Mouse (Mus musculus) T-helper 2 cell (primary cell): ENCODE results near the gene Abr.

ENCODE experiments used
- in situ Hi-C: fragments of 300-600 bp; cut with MboI, MseI; formaldehyde crosslinking; loops from one replicate; pipeline ENCODE4 v1.15.1; 2025; ENCODE audit warnings: high pct_unique_total_duplicates

The Abr gene

DNA sequence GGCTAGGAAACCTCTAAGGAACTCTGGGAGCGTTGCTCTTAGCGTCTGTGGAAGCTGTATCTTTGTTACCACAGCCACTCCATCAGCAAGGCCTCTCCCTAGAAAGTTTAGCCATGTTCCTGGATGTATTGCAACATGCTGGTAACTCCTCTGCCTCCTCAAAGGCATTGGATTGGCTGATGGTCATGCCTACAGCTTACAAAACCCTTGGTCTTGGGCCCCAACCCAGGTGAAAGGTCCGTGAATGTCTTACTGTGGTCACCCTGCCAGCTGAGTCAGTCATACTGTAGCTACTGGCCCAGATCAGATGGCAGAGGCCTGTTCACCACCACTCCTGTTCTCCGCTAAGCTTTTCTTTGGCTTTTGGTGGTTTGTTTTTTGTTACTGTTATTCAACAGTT is 207.1 kb downstream of the Abr start:
- in situ Hi-C loops = no loop called here

DNA sequence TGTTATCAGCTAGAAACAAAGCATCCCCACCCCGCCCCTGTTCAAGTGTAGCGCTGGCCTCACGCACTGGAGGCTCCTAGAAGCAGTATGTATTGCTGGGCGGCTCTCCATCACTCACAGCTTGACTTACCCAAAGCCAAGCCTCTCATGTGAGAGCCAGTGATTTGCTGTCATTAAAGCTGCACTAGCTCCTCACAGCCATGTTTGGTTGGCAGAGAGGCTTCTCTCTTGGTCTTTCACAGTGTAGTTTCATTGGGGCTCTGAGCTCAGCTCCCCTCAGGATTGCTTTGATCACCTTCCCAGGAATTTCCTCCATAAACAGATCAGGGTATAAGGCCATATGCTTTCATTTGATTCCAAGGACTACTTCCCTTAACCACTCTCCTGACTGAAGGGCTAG is 208.9 kb downstream of the Abr start:
- in situ Hi-C loops = no loop called here

DNA sequence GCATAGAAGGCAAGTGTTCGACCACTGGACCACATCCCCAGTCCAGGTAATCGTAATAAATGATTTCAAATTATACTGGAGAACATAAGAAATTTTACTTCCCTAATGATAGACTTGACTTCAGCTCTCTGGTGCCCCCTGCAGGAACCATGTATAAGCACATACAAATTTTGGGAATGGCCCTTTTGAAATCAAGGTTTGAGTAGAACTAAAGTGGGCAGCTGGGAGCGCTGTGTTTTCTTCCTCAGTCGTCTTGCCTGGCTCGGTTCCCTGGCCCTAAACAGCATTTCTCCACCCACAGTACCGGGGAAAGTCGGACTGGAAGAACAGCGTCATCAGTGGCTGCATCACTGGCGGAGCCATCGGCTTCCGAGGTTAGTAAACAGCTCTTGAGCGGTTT is 211.3 kb downstream of the Abr start:
- in situ Hi-C loops = no loop called here

GRCm38 (mm10) chr11:76406702-76407583 is 215.2 kb downstream of the Abr start, which contains the start of gene Timm22:
Gene Timm22 (plus strand): TSS chr11:76406952.
- in situ Hi-C loops = loop anchor here (5.0 kb wide), 1 partner anchor 155 kb away; no protein-coding TSS in a partner anchor

DNA sequence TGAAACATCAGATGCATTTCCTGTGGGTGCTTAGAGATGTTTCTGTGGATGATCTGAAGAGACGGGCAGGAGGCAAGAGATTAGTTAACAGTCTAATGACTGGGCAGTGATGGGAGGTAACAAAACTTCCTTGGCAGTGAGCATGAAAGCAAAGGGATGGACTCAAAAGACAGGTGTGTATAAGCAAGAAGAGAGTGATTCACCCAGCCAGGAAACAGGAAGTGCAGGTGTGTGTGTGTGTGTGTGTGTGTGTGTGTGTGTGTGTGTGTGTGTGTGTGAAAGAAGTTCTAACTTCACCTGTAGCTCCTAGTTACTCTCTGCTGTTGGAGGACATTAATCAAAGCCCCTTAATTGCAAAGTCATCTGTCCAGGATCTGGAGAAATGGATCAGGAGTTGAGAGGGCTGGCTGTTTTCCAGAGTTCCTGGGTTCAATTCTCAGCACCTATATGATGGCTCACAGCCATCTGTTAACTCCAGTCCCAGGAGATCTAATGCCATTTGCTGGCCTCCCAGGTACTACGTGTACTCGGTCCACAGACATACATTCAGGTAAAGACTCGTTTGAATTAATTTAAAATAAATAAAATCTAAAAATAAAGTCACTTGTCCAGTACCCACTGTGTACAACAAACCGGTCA is 216.4 kb downstream of the Abr start:
- in situ Hi-C loops = loop anchor here (5.0 kb wide), 1 partner anchor 153 kb away; no protein-coding TSS in a partner anchor

GRCm38 (mm10) chr11:76405113-76405512 is 217.0 kb downstream of the Abr start:
- in situ Hi-C loops = loop anchor here (5.0 kb wide), 1 partner anchor 153 kb away; no protein-coding TSS in a partner anchor

DNA sequence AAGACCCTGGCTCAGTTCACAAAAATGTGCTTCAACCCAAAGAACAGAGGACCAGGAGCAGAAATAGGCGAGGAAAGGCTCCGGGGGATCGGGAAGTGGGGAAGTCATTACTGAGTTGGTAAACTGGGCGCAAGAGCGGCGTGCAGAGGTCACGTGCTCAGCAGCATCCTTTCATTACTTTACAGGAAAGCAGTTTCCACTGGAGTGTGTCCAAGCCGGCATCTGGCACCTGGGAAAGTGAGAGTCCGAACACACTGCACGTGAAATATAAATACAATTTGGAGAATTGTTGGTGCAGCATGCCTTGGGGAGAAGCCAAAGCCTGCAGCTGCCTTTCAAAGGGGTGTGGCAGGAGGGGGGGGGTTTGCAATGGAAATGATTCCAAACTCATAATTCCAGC is 220.7 kb downstream of the Abr start:
- in situ Hi-C loops = no loop called here

GRCm38 (mm10) chr11:76399587-76400330 is 222.4 kb downstream of the Abr start:
- in situ Hi-C loops = no loop called here

- in situ Hi-C loops = no loop called here
Observed at GRCm38 (mm10) chr11:76398798-76399586, 223.1 kb downstream of the Abr start, which contains the start of gene Nxn. Gene Nxn (minus strand): TSS chr11:76399140.

DNA sequence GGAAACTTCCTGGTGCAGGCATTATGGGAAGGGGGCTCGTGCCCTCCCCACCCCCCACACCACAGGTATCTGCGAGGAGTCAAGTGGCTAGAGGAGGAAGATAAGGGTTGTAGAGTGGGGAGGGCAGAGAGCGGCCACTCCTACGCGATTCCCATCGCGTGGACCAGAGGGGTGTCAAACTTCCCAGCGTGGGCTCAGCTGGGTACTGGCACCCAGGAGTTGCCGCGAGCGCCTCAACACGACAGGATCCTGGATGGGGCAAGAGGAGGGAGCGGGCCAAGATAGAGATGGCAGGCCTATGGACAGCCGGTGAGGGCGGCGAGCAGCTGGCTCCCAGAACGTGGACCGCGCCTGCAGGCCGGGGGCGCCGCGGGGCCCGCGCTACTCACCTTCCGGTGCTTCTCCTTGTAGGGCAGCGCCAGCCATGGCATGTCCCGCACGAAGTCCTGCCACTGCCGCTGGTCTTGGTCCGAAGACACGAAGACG is 223.8 kb downstream of the Abr start:
- in situ Hi-C loops = no loop called here

- in situ Hi-C loops = no loop called here
Observed at GRCm38 (mm10) chr11:76397650-76398311, 224.3 kb downstream of the Abr start.

GRCm38 (mm10) chr11:76392996-76393395 is 229.1 kb downstream of the Abr start:
- in situ Hi-C loops = no loop called here

DNA sequence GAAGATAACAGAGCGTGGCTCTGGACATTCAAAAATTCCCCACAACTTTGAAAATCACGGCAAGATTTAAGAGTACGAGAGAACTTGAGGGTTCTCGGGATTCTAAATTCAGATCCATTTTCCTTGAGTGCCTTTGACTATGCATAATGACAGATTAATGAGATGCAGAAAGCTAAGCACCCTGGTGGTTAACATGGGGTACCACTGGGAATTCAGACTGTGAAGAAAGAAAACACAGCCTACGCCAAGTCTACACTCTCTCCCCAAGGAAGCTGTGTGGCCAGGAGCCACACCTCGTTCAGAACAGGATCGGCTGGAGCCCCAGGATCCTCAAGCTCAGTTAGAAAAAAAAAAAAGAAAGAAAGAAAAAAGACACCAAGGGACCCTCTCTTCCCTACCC is 229.6 kb downstream of the Abr start:
- in situ Hi-C loops = no loop called here

DNA sequence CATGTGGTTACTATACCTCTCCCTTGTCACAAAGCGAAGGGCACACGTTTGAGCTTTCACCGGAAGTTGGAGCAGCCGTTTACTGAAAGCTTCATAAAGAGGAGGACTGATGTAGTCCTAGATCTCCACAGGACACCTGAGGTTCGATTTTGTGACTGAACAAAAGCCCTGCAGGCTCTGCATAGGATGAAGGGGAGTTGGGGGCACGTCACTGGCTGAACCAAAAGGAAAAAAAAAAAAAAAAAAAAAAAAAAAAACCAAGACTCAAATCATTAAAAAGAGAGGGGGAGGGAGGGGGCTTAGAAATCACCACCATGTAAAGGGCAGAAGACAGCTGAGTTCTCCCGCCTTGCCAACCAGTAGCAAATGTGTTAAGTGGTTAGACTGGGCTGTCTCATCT is 233.4 kb downstream of the Abr start:
- in situ Hi-C loops = no loop called here

DNA sequence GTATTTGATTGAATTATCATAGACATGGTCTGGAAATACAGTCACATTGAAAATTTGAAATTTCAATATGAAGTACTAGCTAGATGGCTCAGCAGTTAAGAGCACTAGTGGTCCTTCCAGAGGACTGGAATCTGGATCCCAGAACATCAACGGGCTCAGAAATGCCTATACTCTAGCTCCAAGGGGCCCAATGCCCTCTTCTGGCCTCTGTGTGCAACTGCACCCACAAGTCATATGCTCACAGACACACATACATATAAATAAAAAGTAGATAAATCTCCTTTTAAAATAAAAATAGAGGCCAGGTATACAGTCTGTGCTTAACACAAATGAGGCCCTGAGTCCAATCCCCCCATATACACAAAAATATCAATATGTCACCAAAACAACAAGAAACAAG is 235.0 kb downstream of the Abr start:
- in situ Hi-C loops = no loop called here

GRCm38 (mm10) chr11:76385746-76386145 is 236.4 kb downstream of the Abr start:
- in situ Hi-C loops = no loop called here

DNA sequence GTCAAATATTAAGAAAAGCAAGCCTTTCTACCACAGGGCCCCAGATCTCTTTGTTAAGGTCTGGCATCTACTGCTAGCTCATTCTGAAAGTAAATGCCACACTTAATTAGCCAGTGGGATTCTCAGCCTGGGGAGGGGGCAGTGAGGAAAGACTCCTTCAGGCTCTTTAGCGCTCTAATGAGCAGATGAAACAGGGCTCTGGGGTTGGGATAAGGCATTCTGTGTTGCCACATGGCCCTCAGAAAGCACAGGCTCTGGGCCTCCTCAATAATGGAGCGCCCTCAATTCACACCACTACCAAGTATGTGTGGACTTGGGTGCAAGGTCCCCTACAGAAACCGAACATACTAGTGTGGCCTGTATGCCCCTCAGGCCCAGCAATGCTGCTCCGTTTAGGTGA is 237.1 kb downstream of the Abr start:
- in situ Hi-C loops = no loop called here

DNA sequence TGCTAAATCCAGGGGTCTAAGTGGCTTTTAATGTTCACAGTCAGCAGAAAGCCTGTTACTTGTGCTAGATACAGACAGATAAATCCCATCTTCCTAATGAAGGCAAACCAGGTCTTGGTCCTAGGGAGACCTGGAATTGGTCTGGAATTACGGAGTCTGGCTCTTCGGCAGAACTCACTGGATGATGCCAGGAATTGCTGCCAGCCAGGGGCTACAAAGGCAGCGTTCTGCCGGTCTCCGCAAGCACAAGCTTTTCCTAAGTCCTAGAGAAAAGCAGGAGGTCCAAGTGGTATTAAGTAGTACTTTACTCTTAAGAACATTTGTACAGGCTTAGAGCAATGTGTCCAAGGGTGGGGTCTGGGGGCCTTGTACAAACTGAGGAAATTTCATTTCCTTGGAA is 237.8 kb downstream of the Abr start:
- in situ Hi-C loops = no loop called here

DNA sequence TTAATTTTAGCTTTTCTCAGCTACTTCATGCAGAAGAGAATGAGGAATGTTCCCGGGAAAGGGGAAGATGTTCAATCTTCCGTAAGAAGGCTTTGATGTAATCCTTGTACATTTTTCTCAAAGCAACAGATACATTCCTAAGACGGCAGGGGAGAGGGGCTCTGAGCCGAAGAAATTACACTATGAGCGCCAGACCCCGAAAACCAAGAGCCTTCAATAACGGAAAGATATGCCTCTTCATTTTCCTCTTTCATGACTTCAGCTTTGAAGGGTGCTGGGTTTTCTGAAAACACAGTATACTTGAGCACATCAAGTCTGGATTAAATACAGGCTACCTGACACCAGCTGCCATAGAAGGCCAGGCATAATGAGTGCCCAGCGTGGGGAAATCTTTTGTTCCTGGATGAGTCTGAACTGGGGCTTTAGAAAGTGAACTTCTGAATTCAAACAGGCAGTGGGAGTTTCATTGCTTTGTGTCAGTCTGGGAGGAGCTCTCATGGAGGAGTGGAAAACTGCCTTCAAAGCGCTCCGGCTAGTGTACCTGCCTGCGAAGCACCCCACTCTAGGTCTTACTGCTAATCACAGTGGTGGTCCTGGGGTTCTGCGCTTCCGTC is 239.3 kb downstream of the Abr start:
- in situ Hi-C loops = no loop called here

GRCm38 (mm10) chr11:76381201-76381885 is 240.8 kb downstream of the Abr start:
- in situ Hi-C loops = no loop called here
